ENCODE assay signal across 8 mouse cellular contexts in the genomic region with DNA sequence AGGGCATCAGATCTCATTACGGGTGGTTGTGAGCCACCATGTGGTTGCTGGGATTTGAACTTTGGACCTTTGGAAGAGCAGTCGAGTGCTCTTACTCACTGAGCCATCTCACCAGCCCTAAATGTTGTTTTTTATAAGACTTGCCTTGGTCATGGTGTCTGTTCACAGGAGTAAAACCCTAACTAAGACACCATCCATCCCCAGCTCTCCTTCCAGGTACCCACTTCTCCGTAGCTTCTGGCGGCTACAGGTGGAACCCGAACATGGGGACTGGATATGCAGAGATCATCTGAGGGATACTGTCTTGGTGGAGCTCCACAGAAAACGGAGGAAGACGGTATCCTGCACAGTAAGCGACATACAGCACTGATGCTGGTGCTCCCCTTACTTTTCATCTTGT. TPM values are rescaled to one million over a fixed set of nuclear protein-coding genes. Genes with fewer than 3 reads are reported as not detected.
DNase-seq lines count a peak whose midpoint lies in the region; ATAC-seq and TF ChIP-seq lines count a peak whose summit lies in the region.
"Not testable (repeated sequence)": the region's sequence is repeated elsewhere in the genome, so short reads cannot be mapped to it uniquely, and the experiment has no call there.

A gene (plus strand): TSS at position 301 of the 400 bp plus-strand sequence.

- not testable (repeated sequence) for H3K4me3 ChIP-seq in G1E (ENCODE audit: low read depth, low read length); embryonic facial prominence, embryonic 11.5 days (ENCODE audit: low read depth, low read length); kidney, embryonic 15.5 days (replicated peaks); limb, embryonic 11.5 days (ENCODE audit: low read depth, low read length); stomach, embryonic 14.5 days (ENCODE audit: low read depth, low read length)

- peaks cover 63% of the 10 kb centered on the region for H3K36me3 ChIP-seq in G1E (replicated peaks)
- H3K36me3 ChIP-seq in embryonic facial prominence, embryonic 11.5 days (replicated peaks; ENCODE audit: control insufficient read depth, insufficient read depth, low read depth, low read length): not testable (repeated sequence)
- peaks cover 82% of the 10 kb centered on the region for H3K36me3 ChIP-seq in kidney, embryonic 15.5 days
- peaks cover 16% of the 10 kb centered on the region for H3K36me3 ChIP-seq in limb, embryonic 11.5 days (ENCODE audit: control insufficient read depth, insufficient read depth, low read length)
- peaks cover 26% of the 10 kb centered on the region; the same call in 1 of the 2 replicates for H3K36me3 ChIP-seq in stomach, embryonic 14.5 days (ENCODE audit: control insufficient read depth, insufficient read depth, low read length)

- H3K9ac ChIP-seq in embryonic facial prominence, embryonic 11.5 days (replicated peaks; ENCODE audit: low read length); kidney, embryonic 15.5 days; limb, embryonic 11.5 days (ENCODE audit: low read length); stomach, embryonic 14.5 days (replicated peaks; ENCODE audit: low read depth, low read length): not testable (repeated sequence)

- not testable (repeated sequence) for DNase-seq in G1E (ENCODE audit: low spot score); embryonic facial prominence, embryonic 11.5 days (ENCODE audit: low spot score); gastrocnemius, adult 8-10 months (ENCODE audit: low spot score in 2 of 2); heart, postnatal 14 days; limb, embryonic 11.5 days (ENCODE audit: low spot score)

- 99% methylated on average over 8 of the region's 8 CpGs for WGBS in embryonic facial prominence, embryonic 11.5 days
- 96% methylated on average over 8 of the region's 8 CpGs for WGBS in kidney, embryonic 15.5 days
- WGBS in limb, embryonic 11.5 days: 96% methylated on average over 8 of the region's 8 CpGs
- WGBS in stomach, embryonic 14.5 days: 98% methylated on average over 8 of the region's 8 CpGs

- not testable (repeated sequence) for H3K4me1 ChIP-seq in G1E (ENCODE audit: insufficient read depth, low read depth, low read length); embryonic facial prominence, embryonic 11.5 days (ENCODE audit: control insufficient read depth, insufficient read depth, low read length); kidney, embryonic 15.5 days; limb, embryonic 11.5 days (ENCODE audit: control insufficient read depth, insufficient read depth, low read length); stomach, embryonic 14.5 days (ENCODE audit: control insufficient read depth, insufficient read depth, low read length)

- not testable (repeated sequence) for H3K27me3 ChIP-seq in G1E (ENCODE audit: insufficient read depth, low read length); embryonic facial prominence, embryonic 11.5 days (ENCODE audit: control insufficient read depth, insufficient read depth, low read length); kidney, embryonic 15.5 days; limb, embryonic 11.5 days (ENCODE audit: control insufficient read depth, insufficient read depth, low read length); stomach, embryonic 14.5 days (ENCODE audit: control insufficient read depth, insufficient read depth, low read length)

- H3K27ac ChIP-seq in embryonic facial prominence, embryonic 11.5 days (replicated peaks; ENCODE audit: low read depth, low read length); kidney, embryonic 15.5 days; limb, embryonic 11.5 days (replicated peaks; ENCODE audit: low read depth, low read length); stomach, embryonic 14.5 days (ENCODE audit: low read length): not testable (repeated sequence)

- intact Hi-C loops in heart, postnatal 14 days (cut with DNase I): not testable (repeated sequence)

- not testable (repeated sequence) for ATAC-seq in G1E (ENCODE audit: extremely low read depth, insufficient number of reproducible peaks, low FRiP score, poor library complexity, severe bottlenecking); embryonic facial prominence, embryonic 11.5 days (replicated peaks; ENCODE audit: insufficient number of reproducible peaks, low FRiP score, low TSS enrichment, low read depth); kidney, embryonic 15.5 days (replicated peaks; ENCODE audit: low FRiP score); limb, embryonic 11.5 days (ENCODE audit: insufficient number of reproducible peaks, low FRiP score, low TSS enrichment, low read depth); megakaryocyte progenitor cell, adult 5-6 weeks (replicated peaks; ENCODE audit: poor library complexity); stomach, embryonic 14.5 days (ENCODE audit: insufficient number of reproducible peaks, insufficient read depth, low FRiP score, low read depth)

- not testable (repeated sequence) for H3K9me3 ChIP-seq in G1E (replicated peaks); embryonic facial prominence, embryonic 11.5 days (replicated peaks; ENCODE audit: control insufficient read depth, low read length); kidney, embryonic 15.5 days (replicated peaks); limb, embryonic 11.5 days (ENCODE audit: control insufficient read depth, low read length); stomach, embryonic 14.5 days (ENCODE audit: control insufficient read depth, low read depth, low read length)

- H3K4me2 ChIP-seq in embryonic facial prominence, embryonic 11.5 days (ENCODE audit: low read depth, low read length); kidney, embryonic 15.5 days; limb, embryonic 11.5 days (ENCODE audit: low read depth, severe bottlenecking); stomach, embryonic 14.5 days (replicated peaks; ENCODE audit: low read depth, low read length): not testable (repeated sequence)

- not testable (repeated sequence) for TF ChIP-seq CTCF in G1E (IDR thresholded peaks at IDR 0.05; ENCODE audit: low read depth, low read length)

RNA-seq across cellular contexts. Expression of the gene that starts here (rescaled TPM):
- total RNA-seq in G1E (2014; fragmentation: Nextera tagmentation) (115 and 137 TPM in 2 replicates), G1E (2017) (19.3 and 27.6 TPM in 2 replicates)
- 54.2 and 63.5 TPM in 2 replicates for polyA plus RNA-seq in G1E (2012)
- polyA plus RNA-seq in embryonic facial prominence, embryonic 11.5 days (2014; fragmentation: Nextera tagmentation; extraction: Ambion mirVana): 54.8 and 58.5 TPM in 2 replicates
- 10 to 100 TPM; 14.8 to 18.4 (median 16.7) TPM for total RNA-seq in gastrocnemius, adult 8-10 months (2022)
- total RNA-seq in heart, postnatal 14 days (2021): 10 to 100 TPM; 25.9 to 29.4 TPM
- polyA plus RNA-seq in kidney, embryonic 15.5 days (2015; fragmentation: Nextera tagmentation; extraction: Ambion mirVana): 36.0 and 47.4 TPM in 2 replicates
- polyA plus RNA-seq in limb, embryonic 11.5 days (2014; fragmentation: Nextera tagmentation; extraction: Ambion mirVana): 49.1 and 53.4 TPM in 2 replicates
- total RNA-seq in megakaryocyte progenitor cell, adult 5-6 weeks (2015): 74.8 and 85.3 TPM in 2 replicates
- 22.6 and 27.2 TPM in 2 replicates for total RNA-seq in megakaryocyte progenitor cell, adult 5-6 weeks (2017)
- 49.9 and 55.0 TPM in 2 replicates for polyA plus RNA-seq in stomach, embryonic 14.5 days (2014; fragmentation: Nextera tagmentation; extraction: Ambion mirVana)
